Mouse (Mus musculus): ENCODE data around the gene Ccni.
A peak's percentile ranks its signal among the peaks of the same experiment; 100 is the strongest.

GRCm38 (mm10) chr5:93180252-93180651 lies 26.0 kb downstream of the Ccni start:
- TF ChIP-seq CTCF (IDR thresholded peaks at IDR 0.05; ENCODE audit: low read depth) (peak; percentile 59), EP300 (IDR thresholded peaks at IDR 0.05; ENCODE audit: low read depth) (no peak)

All from liver, embryonic 14.5 days (tissue).